Mouse (Mus musculus) forebrain, embryonic 12.5 days (tissue): ENCODE measurements around the gene Morn3. TPM values are rescaled to one million over a fixed set of nuclear protein-coding genes. Genes with fewer than 3 reads are reported as not detected.

Experiments used
- ATAC-seq: fragments of 200-750 bp; cut with Nextera tagmentation; 2 replicates; pipeline ENCODE4 v1.8.0; 2017; ENCODE audit warnings: moderate TSS enrichment; ENCODE audit not compliant: low FRiP score
- H3K27ac ChIP-seq: fragments of 300-500 bp; sonication (generic); 2 replicates; pipeline ENCODE4 v1.5.1; 2016; ENCODE audit warnings: mild to moderate bottlenecking
- H3K27me3 ChIP-seq: fragments of 300-500 bp; sonication (generic); 2 replicates; pipeline ENCODE4 v1.6.1; 2016; ENCODE audit warnings: mild to moderate bottlenecking
- H3K36me3 ChIP-seq: fragments of 300-500 bp; sonication (generic); replicated peaks from 2 replicates; pipeline ENCODE4 v1.6.1; 2016; ENCODE audit warnings: mild to moderate bottlenecking
- H3K4me1 ChIP-seq: fragments of 300-500 bp; sonication (generic); 2 replicates; pipeline ENCODE4 v1.6.1; 2016
- H3K4me2 ChIP-seq: fragments of 300-500 bp; sonication (generic); 2 replicates; pipeline ENCODE4 v1.6.1; 2016; ENCODE audit warnings: mild to moderate bottlenecking, moderate library complexity
- H3K4me3 ChIP-seq: fragments of 300-500 bp; sonication (generic); replicated peaks from 2 replicates; pipeline ENCODE4 v1.5.1; 2016; ENCODE audit warnings: mild to moderate bottlenecking
- H3K9ac ChIP-seq: fragments of 300-500 bp; sonication (generic); 2 replicates; pipeline ENCODE4 v1.6.1; 2016; ENCODE audit warnings: mild to moderate bottlenecking
- H3K9me3 ChIP-seq: fragments of 300-500 bp; sonication (generic); 2 replicates; pipeline ENCODE4 v1.6.1; 2016
- WGBS: fragments of 180-500 bp; shearing (Covaris S2); methylation state at CpG from one replicate; pipeline ENCODE4 v1.1.7; 2016; 5-methylcytosine and 5-hydroxymethylcytosine counted together
- polyA plus RNA-seq: library from polyadenylated mRNA; unstranded; fragments of >200 nt; fragmentation: Nextera tagmentation; extraction: Ambion mirVana; gene quantifications from 2 replicates; pipeline ENCODE4 v1.2.1, GENCODE M21; 2016

The Morn3 gene
- polyA plus RNA-seq, 1 experiment from 2014 or later, result 0.50 TPM

DNA sequence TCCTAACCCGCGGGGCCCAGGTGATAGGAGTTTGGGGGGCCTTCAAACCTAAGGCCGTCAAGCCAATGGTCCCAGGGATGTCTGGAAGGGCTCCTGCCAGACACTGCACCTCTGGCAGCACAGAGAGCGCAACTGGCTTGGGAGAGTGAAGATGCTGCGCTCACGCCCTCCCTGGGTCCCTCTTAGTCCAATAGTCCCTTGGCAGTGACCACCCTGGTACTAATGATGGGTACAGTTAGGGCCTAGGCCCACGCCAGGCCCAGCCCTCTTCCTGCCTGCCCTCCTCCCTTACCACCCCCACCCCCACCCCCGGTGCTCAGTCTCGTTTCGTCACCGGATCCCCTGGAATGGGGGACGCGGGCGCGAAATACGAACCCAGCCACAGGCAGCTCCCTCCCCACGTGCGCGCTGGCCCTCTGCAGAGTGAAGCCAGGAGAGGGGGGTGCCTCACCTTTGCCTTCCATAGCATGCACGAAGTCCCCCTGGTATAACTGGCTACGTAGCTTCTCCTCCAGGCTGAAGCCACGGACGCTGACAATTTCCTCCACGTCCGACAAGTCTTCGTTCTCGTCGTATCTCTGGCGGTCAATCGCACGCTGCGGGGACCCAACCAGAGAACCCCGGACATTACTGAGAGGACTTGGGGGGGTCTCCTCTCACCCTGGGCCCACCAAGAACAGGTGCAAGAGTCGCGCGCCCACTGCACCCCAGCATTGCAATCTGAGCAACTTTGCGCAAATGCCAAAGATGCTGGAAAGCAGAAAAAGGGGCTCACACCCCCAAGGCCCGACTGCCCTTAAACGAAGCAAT, 59.4 kb downstream of the Morn3 start:
- ATAC-seq, result no peak; the same call in 1 of the 2 replicates
- Histone ChIP-seq H3K27me3 (no peaks in the 10 kb centered on the region; the same call in 1 of the 2 replicates), H3K9me3 (no peaks in the 10 kb centered on the region), H3K4me3 (peak overlapping the region; percentile 60), H3K36me3 (0 out of 2 replicates have a peak, but pooled peaks cover 8% of the 10 kb centered on the region), H3K4me2 (peak overlapping the region; percentile 96), H3K4me1 (peaks cover 64% of the 10 kb centered on the region), H3K9ac (peak overlapping the region; percentile 74), H3K27ac (0 out of 2 replicates have a peak overlapping the region, but pooled peaks have one; percentile 80)
- 2% methylated on average over 39 of the region's 39 CpGs for WGBS

GRCm38 (mm10) chr5:122986091-122986493, 60.7 kb downstream of the Morn3 start:
- Histone ChIP-seq H3K4me2 (peak overlapping the region; percentile 33), H3K4me1 (peaks cover 54% of the 10 kb centered on the region), H3K9me3 (no peaks in the 10 kb centered on the region), H3K36me3 (0 out of 2 replicates have a peak, but pooled peaks cover 15% of the 10 kb centered on the region), H3K27ac (0 out of 2 replicates have a peak overlapping the region, but pooled peaks have one; percentile 22), H3K27me3 (no peaks in the 10 kb centered on the region; the same call in 1 of the 2 replicates), H3K9ac (peak overlapping the region; percentile 12; the same call in 1 of the 2 replicates), H3K4me3 (no peak overlapping the region)
- 19% methylated on average over 8 of the region's 8 CpGs for WGBS
- ATAC-seq, result no peak

Other genes with a start within 250 kb of the Morn3 start
- 563 and 568 TPM in 2 replicates for gene Anapc5, start 225.7 kb downstream of the Morn3 start, polyA plus RNA-seq
- 44.1 and 50.1 TPM in 2 replicates for gene Rnf34, start 197.0 kb downstream of the Morn3 start, polyA plus RNA-seq
- 108 and 118 TPM in 2 replicates for gene Kdm2b, start 57.2 kb downstream of the Morn3 start, polyA plus RNA-seq
- 10.4 and 11.4 TPM in 2 replicates for gene Orai1, start 31.9 kb downstream of the Morn3 start, polyA plus RNA-seq
- 9.0 and 9.7 TPM in 2 replicates for gene Tmem120b, start 21.4 kb upstream of the Morn3 start, polyA plus RNA-seq
- gene Rhof, start 85.7 kb upstream of the Morn3 start, polyA plus RNA-seq, result 1.9 and 2.8 TPM in 2 replicates
- 13.1 and 13.6 TPM in 2 replicates for gene Setd1b, start 95.2 kb upstream of the Morn3 start, polyA plus RNA-seq
- gene Psmd9, start 122.4 kb upstream of the Morn3 start, polyA plus RNA-seq, result 66.5 and 71.6 TPM in 2 replicates
- gene Hpd, start 135.7 kb upstream of the Morn3 start, polyA plus RNA-seq, result not detected in 2 replicates
- gene Wdr66, start 205.1 kb upstream of the Morn3 start, polyA plus RNA-seq, result 1.3 and 2.3 TPM in 2 replicates